Mouse (Mus musculus): Measurements from ENCODE around the gene Gpr156.

DNA sequence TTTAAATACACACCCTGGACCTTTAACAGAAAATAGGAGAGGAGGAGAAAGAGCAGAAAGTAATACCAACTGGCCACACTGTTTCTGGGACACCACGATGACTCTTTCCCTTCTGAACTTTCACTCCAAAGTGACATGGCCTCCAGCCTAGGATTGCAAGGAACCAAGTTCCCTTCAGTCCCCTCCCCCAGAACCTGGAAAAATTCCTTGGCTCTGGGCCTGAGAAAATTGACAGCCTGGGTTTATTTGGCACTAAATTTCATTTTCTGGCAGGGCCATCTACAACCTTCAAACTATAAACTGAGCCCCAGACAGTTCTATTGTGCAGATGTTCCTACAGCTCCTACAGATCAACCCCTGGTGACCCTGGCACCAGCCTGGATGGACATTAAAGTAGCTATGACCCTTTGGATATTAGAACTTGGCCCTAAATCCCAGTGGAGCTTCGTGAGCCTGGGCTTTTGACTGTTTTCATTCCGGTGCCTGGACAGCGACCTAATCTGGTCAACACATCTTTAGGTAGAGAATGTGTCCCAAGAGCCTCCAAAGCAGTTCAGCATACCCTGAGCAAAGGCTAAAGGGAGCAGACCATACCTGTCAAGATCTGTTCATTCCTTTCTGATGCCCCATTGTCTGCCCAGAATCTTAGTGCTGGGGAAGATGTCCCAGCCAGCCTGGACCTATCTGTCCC lies 48.2 kb downstream of the Gpr156 start:
- TF ChIP-seq MAFK (IDR thresholded peaks at IDR 0.05; ENCODE audit: insufficient read depth, low read depth, low read length) (no peak), ZC3H11A (IDR thresholded peaks at IDR 0.05; ENCODE audit: borderline replicate concordance, low read depth, low read length) (no peak), HCFC1 (IDR thresholded peaks at IDR 0.05; ENCODE audit: borderline replicate concordance, insufficient read depth, low read length) (no peak), CHD2 (IDR thresholded peaks at IDR 0.05; ENCODE audit: low read depth, low read length) (no peak), ZNF384 (IDR thresholded peaks at IDR 0.05; ENCODE audit: low read depth, low read length) (no peak)

Data from ES-E14 (cell line).